Mouse (Mus musculus): Measurements from ENCODE around the gene Galnt12.

GRCm38 (mm10) chr4:47138411-47138810, 46.7 kb downstream of the Galnt12 start:
- no peak for TF ChIP-seq CTCF (IDR thresholded peaks at IDR 0.05; ENCODE audit: extremely low read depth, insufficient read depth, low read length)
- TF ChIP-seq POLR2A (IDR thresholded peaks at IDR 0.05; ENCODE audit: extremely low read depth, insufficient read depth, low read length), result no peak

All from cortical plate, adult 2 months (tissue).